ENCODE assay signal across 8 mouse cellular contexts in genomic region chr5:90930546-90930945, GRCm38 (mm10). TPM values are rescaled to one million over a fixed set of nuclear protein-coding genes. Genes with fewer than 3 reads are reported as not detected.
DNase-seq lines count a peak whose midpoint lies in the region; ATAC-seq and TF ChIP-seq lines count a peak whose summit lies in the region.

No protein-coding gene starts in this region.

- WGBS in lung, embryonic 14.5 days, result 21% methylated on average over 2 of the region's 2 CpGs
- 56% methylated on average over 2 of the region's 2 CpGs for WGBS in limb, embryonic 11.5 days
- 41% methylated on average over 2 of the region's 2 CpGs for WGBS in neural tube, embryonic 15.5 days

- peak overlapping the region; percentile 70 for H3K4me3 ChIP-seq in lung, embryonic 14.5 days (ENCODE audit: low read depth, low read length)
- peak overlapping the region; percentile 95 for H3K4me3 ChIP-seq in embryonic fibroblast, embryonic 13.5 days (ENCODE audit: insufficient read depth, low read length)
- peak overlapping the region; percentile 74 for H3K4me3 ChIP-seq in limb, embryonic 11.5 days (ENCODE audit: low read depth, low read length)
- H3K4me3 ChIP-seq in neural tube, embryonic 15.5 days (replicated peaks), result peak overlapping the region; percentile 77

- no peaks in the 10 kb centered on the region for H3K4me1 ChIP-seq in lung, embryonic 14.5 days (ENCODE audit: insufficient read depth)
- H3K4me1 ChIP-seq in embryonic fibroblast, embryonic 13.5 days (ENCODE audit: control insufficient read depth, insufficient read depth, low read length), result no peaks in the 10 kb centered on the region; the same call in 1 of the 2 replicates
- H3K4me1 ChIP-seq in limb, embryonic 11.5 days (ENCODE audit: control insufficient read depth, insufficient read depth, low read length), result peaks cover 5% of the 10 kb centered on the region; the same call in 1 of the 2 replicates
- H3K4me1 ChIP-seq in neural tube, embryonic 15.5 days, result peaks cover 16% of the 10 kb centered on the region

- H3K9me3 ChIP-seq in lung, embryonic 14.5 days (ENCODE audit: low read depth, low read length), result no peaks in the 10 kb centered on the region
- H3K9me3 ChIP-seq in limb, embryonic 11.5 days (ENCODE audit: control insufficient read depth, low read length), result no peaks in the 10 kb centered on the region
- H3K9me3 ChIP-seq in neural tube, embryonic 15.5 days (replicated peaks), result no peaks in the 10 kb centered on the region

- TF ChIP-seq POLR2A in embryonic fibroblast, embryonic 13.5 days (IDR thresholded peaks at IDR 0.05; ENCODE audit: low read depth, low read length), result no peak

- peak overlapping the region; percentile 61 for H3K4me2 ChIP-seq in lung, embryonic 14.5 days
- peak overlapping the region; percentile 42 for H3K4me2 ChIP-seq in limb, embryonic 11.5 days (ENCODE audit: low read depth, severe bottlenecking)
- H3K4me2 ChIP-seq in neural tube, embryonic 15.5 days, result peak overlapping the region; percentile 60

- H3K27me3 ChIP-seq in lung, embryonic 14.5 days (ENCODE audit: insufficient read depth, low read length), result no peaks in the 10 kb centered on the region
- H3K27me3 ChIP-seq in limb, embryonic 11.5 days (ENCODE audit: control insufficient read depth, insufficient read depth, low read length), result no peaks in the 10 kb centered on the region
- H3K27me3 ChIP-seq in neural tube, embryonic 15.5 days (replicated peaks), result no peaks in the 10 kb centered on the region

- no peak for TF ChIP-seq CTCF in lung, embryonic 14.5 days (IDR thresholded peaks at IDR 0.05; ENCODE audit: low read depth)
- no peak for TF ChIP-seq CTCF in embryonic fibroblast, embryonic 13.5 days (IDR thresholded peaks at IDR 0.05; ENCODE audit: borderline replicate concordance, insufficient read depth, low read length)

- DNase-seq in lung, embryonic 14.5 days, result no peak
- DNase-seq in lung, postnatal 4 days, result no peak
- DNase-seq in limb, embryonic 11.5 days (ENCODE audit: low spot score), result no peak
- no peak for DNase-seq in cerebellum, postnatal 4 days (ENCODE audit: low spot score in 2 of 2)
- DNase-seq in ovary, postnatal 36 days (ENCODE audit: low spot score), result no peak
- no peak for DNase-seq in testis, postnatal 14 days (ENCODE audit: low spot score)

- H3K27ac ChIP-seq in lung, embryonic 14.5 days (ENCODE audit: low read depth), result peak overlapping the region; percentile 98
- peak overlapping the region; percentile 89 for H3K27ac ChIP-seq in embryonic fibroblast, embryonic 13.5 days (ENCODE audit: insufficient read depth, low read length)
- peak overlapping the region; percentile 98 for H3K27ac ChIP-seq in limb, embryonic 11.5 days (replicated peaks; ENCODE audit: low read depth, low read length)
- H3K27ac ChIP-seq in neural tube, embryonic 15.5 days (replicated peaks), result peak overlapping the region; percentile 98

- H3K36me3 ChIP-seq in lung, embryonic 14.5 days (ENCODE audit: insufficient read depth), result peaks cover 19% of the 10 kb centered on the region
- no peaks in the 10 kb centered on the region; the same call in 1 of the 2 replicates for H3K36me3 ChIP-seq in limb, embryonic 11.5 days (ENCODE audit: control insufficient read depth, insufficient read depth, low read length)
- peaks cover 5% of the 10 kb centered on the region; the same call in 1 of the 2 replicates for H3K36me3 ChIP-seq in neural tube, embryonic 15.5 days

- 0 out of 2 replicates have a peak, but pooled peaks have one; percentile 15 for ATAC-seq in lung, embryonic 14.5 days (ENCODE audit: insufficient read depth)
- no peak for ATAC-seq in limb, embryonic 11.5 days (ENCODE audit: insufficient number of reproducible peaks, low FRiP score, low TSS enrichment, low read depth)
- ATAC-seq in neural tube, embryonic 15.5 days (ENCODE audit: low FRiP score), result peak; percentile 37

- peak overlapping the region; percentile 96 for H3K9ac ChIP-seq in lung, embryonic 14.5 days
- peak overlapping the region; percentile 98 for H3K9ac ChIP-seq in limb, embryonic 11.5 days (ENCODE audit: low read length)
- peak overlapping the region; percentile 96 for H3K9ac ChIP-seq in neural tube, embryonic 15.5 days (replicated peaks)

RNA-seq across cellular contexts. Expression of gene Mthfd2l, which starts 0.4 kb away (rescaled TPM):
- 49.9 and 51.2 TPM in 2 replicates for polyA plus RNA-seq in lung, embryonic 14.5 days (2014; fragmentation: Nextera tagmentation; extraction: Ambion mirVana)
- 18.5 and 20.1 TPM in 2 replicates for polyA plus RNA-seq in embryonic fibroblast, embryonic 13.5 days (2011; ENCODE audit: insufficient read length, low read depth, missing spikeins)
- polyA plus RNA-seq in limb, embryonic 11.5 days (2014; fragmentation: Nextera tagmentation; extraction: Ambion mirVana), result 67.5 and 70.0 TPM in 2 replicates
- polyA plus RNA-seq in neural tube, embryonic 15.5 days (2015; fragmentation: Nextera tagmentation; extraction: Ambion mirVana), result 76.4 and 86.6 TPM in 2 replicates

RNA-seq across cellular contexts. Expression of gene Cxcl2, which starts 26.9 kb away (rescaled TPM):
- polyA plus RNA-seq in lung, embryonic 14.5 days (2014; fragmentation: Nextera tagmentation; extraction: Ambion mirVana), result not detected in 2 replicates
- 3.1 TPM in 1 of 2 replicates, not detected in the other for polyA plus RNA-seq in embryonic fibroblast, embryonic 13.5 days (2011; ENCODE audit: insufficient read length, low read depth, missing spikeins)
- polyA plus RNA-seq in limb, embryonic 11.5 days (2014; fragmentation: Nextera tagmentation; extraction: Ambion mirVana), result not detected in 2 replicates
- polyA plus RNA-seq in neural tube, embryonic 15.5 days (2015; fragmentation: Nextera tagmentation; extraction: Ambion mirVana), result not detected in 2 replicates

RNA-seq across cellular contexts. Expression of gene Cxcl1, which starts 39.5 kb away (rescaled TPM):
- 0.72 and 1.3 TPM in 2 replicates for polyA plus RNA-seq in lung, embryonic 14.5 days (2014; fragmentation: Nextera tagmentation; extraction: Ambion mirVana)
- polyA plus RNA-seq in embryonic fibroblast, embryonic 13.5 days (2011; ENCODE audit: insufficient read length, low read depth, missing spikeins), result 22.0 and 40.1 TPM in 2 replicates
- polyA plus RNA-seq in limb, embryonic 11.5 days (2014; fragmentation: Nextera tagmentation; extraction: Ambion mirVana), result 0.32 and 0.41 TPM in 2 replicates
- 0.27 and 0.63 TPM in 2 replicates for polyA plus RNA-seq in neural tube, embryonic 15.5 days (2015; fragmentation: Nextera tagmentation; extraction: Ambion mirVana)

Comparison
In these comparisons a context has a peak if more than half of its experiments do, and no peak if none do; other contexts are left out.
1. RNA of gene Cxcl1, which starts 39.5 kb away (polyA plus RNA-seq): 22.0 to 40.1 TPM in embryonic fibroblast, embryonic 13.5 days; 0.72 to 1.3 TPM in lung, embryonic 14.5 days, 0.27 to 0.63 TPM in neural tube, embryonic 15.5 days and 0.32 to 0.41 TPM in limb, embryonic 11.5 days; every median in the first group is over 10 times any median in the second.
2. Peak in every context shown above with its lines, with median percentiles within 50 percentile points of each other: H3K27ac ChIP-seq, H3K4me2 ChIP-seq, H3K4me3 ChIP-seq and H3K9ac ChIP-seq.